Mouse (Mus musculus) mouse embryonic stem cell (cell line): Measurements from ENCODE around the gene Lrriq4.
"Not testable (repeated sequence)": the region's sequence is repeated elsewhere in the genome, so short reads cannot be mapped to it uniquely, and the experiment has no call there.

Experiments
- in situ Hi-C, 2 experiments: fragments of 300-500 bp; cut with MboI; formaldehyde crosslinking; loops; 1 replicate in 1 of 2; 3 replicates in 1 of 2; pipeline ENCODE4 v1.14.3; 2019 to 2020; ENCODE audit warnings: low sequenced_read_pairs in 2 of 2, low pct_unique_long_range_greater_than_20kb in 1 of 2, mixed read lengths in 1 of 2; ENCODE audit not compliant: unreplicated experiment in 1 of 2

Gene Lrriq4

GRCm38 (mm10) chr3:30650062-30650841 lies 5.9 kb downstream of the Lrriq4 start:
- in situ Hi-C loops: no loop called here

- in situ Hi-C loops: no loop called here
These were observed 11.6 kb downstream of the Lrriq4 start for GRCm38 (mm10) chr3:30655937-30656336.

GRCm38 (mm10) chr3:30658486-30658885 lies 14.2 kb downstream of the Lrriq4 start:
- in situ Hi-C loops: no loop called here

GRCm38 (mm10) chr3:30683190-30683589 lies 38.9 kb downstream of the Lrriq4 start:
- in situ Hi-C loops: no loop called here

GRCm38 (mm10) chr3:30687216-30687615 lies 42.9 kb downstream of the Lrriq4 start:
- in situ Hi-C loops: no loop called here

GRCm38 (mm10) chr3:30690976-30691375 lies 46.7 kb downstream of the Lrriq4 start:
- in situ Hi-C loops: no loop called here

- in situ Hi-C loops: no loop called here
These were observed 51.4 kb downstream of the Lrriq4 start for GRCm38 (mm10) chr3:30695661-30696060.

GRCm38 (mm10) chr3:30696346-30696745 lies 52.0 kb downstream of the Lrriq4 start:
- in situ Hi-C loops: no loop called here

- in situ Hi-C loops: no loop called here
These were observed 53.6 kb downstream of the Lrriq4 start for GRCm38 (mm10) chr3:30697891-30698290.

GRCm38 (mm10) chr3:30699711-30700505 lies 55.6 kb downstream of the Lrriq4 start, which contains the start of gene Lrrc31:
Gene Lrrc31, minus strand, starts transcription at chr3:30699843.
- in situ Hi-C loops: not testable (repeated sequence)

GRCm38 (mm10) chr3:30705977-30706376 lies 61.7 kb downstream of the Lrriq4 start:
- in situ Hi-C loops: no loop called here

GRCm38 (mm10) chr3:30706614-30707276 lies 62.4 kb downstream of the Lrriq4 start:
- in situ Hi-C loops: no loop called here

GRCm38 (mm10) chr3:30710191-30710590 lies 65.9 kb downstream of the Lrriq4 start:
- in situ Hi-C loops: no loop called here

GRCm38 (mm10) chr3:30713334-30713733 lies 69.0 kb downstream of the Lrriq4 start:
- in situ Hi-C loops: no loop called here

- in situ Hi-C loops: no loop called here
These were observed 74.3 kb downstream of the Lrriq4 start for GRCm38 (mm10) chr3:30718649-30719048.
